Mouse (Mus musculus): ENCODE results near the gene Opn1sw.
"Not testable (repeated sequence)": the region's sequence is repeated elsewhere in the genome, so short reads cannot be mapped to it uniquely, and the experiment has no call there.

Opn1sw gene

DNA sequence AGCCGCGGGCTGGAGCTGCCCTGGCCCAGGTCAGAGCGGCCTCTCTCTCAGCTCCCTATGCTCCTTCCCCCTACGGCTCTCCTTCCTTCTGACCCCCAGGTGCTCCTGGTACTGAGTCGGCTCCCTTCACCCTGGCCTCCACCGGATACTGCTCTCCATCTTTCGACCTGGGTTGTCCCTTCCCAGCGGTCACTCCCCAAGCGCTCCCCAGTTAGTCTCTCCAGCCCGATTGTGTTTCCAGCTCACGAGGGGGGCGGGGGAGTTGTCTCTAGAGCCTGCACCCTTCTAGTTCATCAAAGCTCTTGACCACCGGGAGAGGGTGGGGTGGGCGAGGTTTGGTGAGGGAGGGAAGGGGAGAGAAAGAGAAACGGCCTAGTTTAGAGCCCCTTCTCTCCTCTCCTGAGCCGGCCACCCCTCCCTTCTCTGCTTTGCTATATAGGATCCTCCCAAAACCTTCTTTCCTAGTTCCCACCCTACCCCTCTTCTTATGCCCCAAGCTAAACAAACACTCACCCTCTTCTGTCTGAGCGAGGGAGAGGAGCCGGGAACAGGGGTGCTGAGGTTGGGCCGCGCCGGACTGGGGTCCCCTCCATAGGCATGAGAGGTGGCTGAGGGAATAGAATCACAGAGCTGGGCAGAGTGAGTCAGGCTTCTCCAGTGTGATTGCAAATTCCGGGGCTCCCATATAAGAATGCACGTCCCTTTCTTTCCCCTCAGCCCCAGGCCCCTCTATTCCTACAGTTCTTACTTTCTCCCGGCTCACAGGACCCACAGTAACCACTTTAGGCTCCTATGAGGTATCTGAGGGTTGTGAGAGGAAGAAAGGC, 8.7 kb upstream of the Opn1sw start:
- DNase-seq (ENCODE audit: extremely low spot score): no peak

DNA sequence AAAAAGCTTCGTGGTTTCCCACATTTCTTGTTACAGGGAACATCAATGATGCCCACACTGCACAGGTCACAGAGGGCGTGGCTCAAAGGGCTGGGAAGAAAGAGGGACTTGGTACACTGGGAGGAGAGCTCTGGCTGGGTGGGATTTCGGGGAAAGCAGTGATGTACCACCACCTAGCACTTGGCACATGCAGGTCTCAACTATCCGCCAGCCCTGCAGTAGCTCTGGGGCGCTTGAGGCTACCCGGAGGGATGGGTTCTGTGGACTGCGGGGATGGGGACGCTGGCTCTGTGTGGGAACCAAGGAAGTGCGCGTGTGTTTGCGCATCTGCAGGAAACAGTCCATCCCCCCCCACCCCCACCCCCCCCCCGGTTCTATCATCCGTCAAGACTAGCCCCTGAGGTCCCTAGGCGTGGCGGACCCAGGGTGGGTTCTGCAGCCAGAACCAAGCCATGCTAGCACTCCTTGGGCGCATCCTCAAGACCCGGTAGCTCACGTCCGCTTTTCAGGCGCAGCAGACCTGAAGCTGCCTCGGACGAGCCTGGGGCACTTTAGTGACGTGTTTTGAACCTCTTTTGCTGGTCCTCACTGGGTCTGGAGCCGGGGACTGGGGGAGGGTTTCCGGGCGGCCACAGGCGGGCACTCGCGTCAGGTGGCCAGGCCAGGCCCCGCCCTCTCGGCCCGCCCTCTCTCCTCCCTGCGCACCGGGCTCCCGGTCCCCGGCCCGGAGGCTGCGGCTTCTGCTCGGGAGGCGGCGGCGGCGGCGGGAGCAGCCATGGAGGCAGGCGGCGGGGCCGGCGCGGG, 7.8 kb upstream of the Opn1sw start, which contains the start of gene Ccdc136:
TSS of gene Ccdc136 (plus strand) at position 400 of the 804 bp plus-strand sequence.
- DNase-seq (ENCODE audit: extremely low spot score): peak; percentile 80

DNA sequence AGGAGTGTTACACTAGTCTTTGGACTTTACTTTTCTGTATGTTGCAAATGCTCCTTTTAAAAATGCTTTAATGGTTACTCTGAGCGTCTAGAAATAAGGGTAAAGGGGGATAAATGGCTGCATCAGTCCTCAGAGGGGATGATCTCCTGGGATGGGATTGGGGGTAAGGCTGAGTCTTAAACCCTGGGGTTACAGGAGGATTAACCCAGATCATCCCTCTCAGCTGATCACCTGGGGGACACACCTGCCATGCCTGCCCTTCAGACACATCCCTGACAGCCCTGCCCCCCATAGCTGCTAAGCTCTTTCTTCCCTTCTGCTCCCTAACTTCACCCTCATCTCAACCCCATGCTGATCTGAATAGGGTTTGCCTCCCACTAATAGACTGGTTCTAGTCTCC, 6.0 kb upstream of the Opn1sw start:
- DNase-seq (ENCODE audit: extremely low spot score): no peak

DNA sequence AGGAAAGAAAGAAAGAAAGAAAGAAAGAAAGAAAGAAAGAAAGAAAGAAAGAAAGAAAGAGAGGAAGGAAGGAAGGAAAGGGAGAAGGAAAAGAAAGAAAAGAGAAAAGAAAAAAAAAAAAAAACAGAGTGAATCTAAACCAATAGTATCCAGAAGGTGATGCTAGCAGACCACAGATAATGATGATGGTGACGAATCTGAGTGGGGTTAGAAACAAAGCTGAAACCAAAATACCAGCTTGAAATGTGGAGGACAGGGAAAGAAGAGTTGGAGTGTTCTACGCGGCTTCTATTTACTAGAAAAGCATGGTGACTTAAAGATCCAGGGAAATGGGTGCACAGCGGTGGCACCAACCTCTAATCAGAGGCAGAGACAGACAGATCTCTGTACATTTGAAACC, 3.5 kb upstream of the Opn1sw start:
- no peak for DNase-seq (ENCODE audit: extremely low spot score)

DNA sequence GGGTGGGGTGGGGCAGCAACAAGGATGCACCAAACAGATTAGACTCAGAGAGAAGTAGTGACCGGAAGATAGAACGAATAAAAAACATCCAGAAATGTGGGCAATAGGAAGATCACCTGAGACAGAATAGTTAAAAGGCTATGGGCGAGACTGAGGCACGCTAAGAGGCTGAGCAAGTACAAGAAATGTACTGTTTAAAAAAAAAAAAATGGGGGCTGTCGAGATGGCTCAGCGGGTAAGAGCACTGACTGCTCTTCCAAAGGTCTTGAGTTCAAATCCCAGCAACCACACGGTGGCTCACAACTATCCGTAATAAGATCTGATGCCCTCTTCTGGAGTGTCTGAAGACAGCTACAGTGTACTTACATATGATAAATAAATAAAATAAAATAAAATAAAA, 3.0 kb upstream of the Opn1sw start:
- not testable (repeated sequence) for DNase-seq (ENCODE audit: extremely low spot score)

DNA sequence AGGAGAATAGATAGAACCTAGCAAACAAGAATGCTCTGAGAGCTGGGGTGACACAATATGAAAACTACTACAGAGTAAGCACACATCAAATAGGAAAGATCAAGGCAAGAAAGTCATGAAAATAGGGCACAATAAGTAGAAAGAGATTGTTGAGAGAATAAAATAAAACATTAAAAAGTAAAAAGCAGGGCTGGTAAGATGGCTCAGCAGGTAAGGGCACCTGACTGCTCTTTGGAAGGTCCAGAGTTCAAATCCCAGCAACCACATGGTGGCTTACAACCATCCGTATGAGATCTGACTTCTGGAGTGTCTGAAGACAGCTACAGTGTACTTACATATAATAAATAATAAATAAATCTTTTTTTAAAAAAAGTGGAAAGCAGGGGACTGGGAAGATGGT, 2.2 kb upstream of the Opn1sw start:
- not testable (repeated sequence) for DNase-seq (ENCODE audit: extremely low spot score)

- DNase-seq (ENCODE audit: extremely low spot score): no peak
Observed at GRCm38 (mm10) chr6:29389425-29389824, 1.2 kb upstream of the Opn1sw start.

DNA sequence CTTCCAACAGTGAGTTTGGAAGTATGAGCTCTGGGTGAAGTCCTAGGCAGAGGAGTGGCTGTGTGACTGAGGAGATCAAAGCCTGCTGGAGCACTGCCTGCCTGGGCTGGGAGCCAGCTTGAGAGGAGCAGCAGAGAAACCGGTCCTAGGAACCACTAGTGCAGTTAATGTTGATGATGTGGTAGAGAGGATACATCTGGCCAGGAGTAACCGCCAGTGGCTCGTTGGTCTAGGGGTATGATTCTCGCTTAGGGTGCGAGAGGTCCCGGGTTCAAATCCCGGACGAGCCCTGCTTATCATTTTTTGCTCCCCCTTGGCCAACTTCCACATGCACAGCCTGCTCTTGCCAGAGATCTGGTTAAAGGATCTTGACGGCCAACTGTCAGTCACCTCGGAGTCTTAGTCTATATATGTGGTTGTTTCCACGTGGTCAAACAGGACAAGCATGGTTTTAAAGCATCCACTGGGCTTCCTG, 375 bp upstream of the Opn1sw start:
- peak; percentile 84 for DNase-seq (ENCODE audit: extremely low spot score)

DNA sequence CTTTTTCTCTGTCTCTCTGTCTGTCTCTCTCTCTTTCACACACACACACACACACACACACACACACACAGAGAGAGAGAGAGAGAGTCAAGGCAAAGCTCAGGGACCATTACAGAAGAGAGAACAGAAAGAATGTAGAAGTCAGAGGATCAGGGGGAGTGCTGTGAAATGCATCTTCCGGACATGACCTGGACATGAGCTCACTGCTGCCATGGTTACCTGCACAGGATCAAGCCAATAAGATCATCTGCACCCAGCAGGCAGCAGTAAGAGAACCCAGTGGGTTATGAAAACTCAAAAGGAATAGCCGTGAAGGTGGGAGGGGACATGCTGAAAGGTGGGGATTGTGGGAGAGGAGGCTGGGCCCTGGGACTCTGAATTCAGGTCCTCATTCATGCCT, 5.8 kb downstream of the Opn1sw start:
- DNase-seq (ENCODE audit: extremely low spot score): no peak

DNA sequence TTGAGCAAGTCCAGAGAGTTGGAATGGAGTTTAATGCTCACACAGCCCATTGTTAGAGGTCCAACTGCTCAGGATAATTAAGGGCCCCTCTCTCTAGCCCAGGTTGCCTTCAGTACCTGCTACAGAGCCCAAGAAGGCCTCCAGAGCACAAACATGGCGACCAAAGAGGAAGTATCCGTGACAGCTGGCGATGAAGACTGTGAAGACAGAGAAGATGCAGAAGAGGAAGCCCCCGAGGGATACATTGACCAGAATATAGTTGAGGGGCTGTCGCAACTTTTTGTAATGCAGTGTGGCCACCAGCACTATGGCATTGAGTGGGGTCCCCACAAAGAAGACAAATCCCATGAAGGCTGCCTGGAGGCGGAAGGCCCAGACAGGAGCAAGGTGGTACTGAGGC, 8.3 kb downstream of the Opn1sw start:
- DNase-seq (ENCODE audit: extremely low spot score): no peak

DNA sequence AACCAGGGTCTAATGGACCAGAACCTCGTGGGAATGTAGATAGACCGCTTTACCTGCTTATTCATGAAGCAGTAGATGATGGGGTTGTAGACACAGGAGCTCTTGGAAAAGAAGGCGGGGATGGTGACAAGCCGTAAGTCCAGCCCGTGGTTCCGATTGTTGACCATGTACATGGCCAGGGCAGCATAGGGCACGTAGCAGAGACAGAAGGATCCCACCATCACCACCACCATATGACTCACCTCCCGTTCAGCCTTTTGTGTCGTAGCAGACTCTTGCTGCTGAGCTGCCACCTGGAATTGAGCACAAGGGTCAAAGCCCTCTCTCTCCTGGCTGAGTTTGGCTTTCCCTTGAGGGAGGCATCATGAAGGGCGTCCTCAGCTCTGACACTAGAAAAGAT, 9.6 kb downstream of the Opn1sw start:
- no peak for DNase-seq (ENCODE audit: extremely low spot score)

DNA sequence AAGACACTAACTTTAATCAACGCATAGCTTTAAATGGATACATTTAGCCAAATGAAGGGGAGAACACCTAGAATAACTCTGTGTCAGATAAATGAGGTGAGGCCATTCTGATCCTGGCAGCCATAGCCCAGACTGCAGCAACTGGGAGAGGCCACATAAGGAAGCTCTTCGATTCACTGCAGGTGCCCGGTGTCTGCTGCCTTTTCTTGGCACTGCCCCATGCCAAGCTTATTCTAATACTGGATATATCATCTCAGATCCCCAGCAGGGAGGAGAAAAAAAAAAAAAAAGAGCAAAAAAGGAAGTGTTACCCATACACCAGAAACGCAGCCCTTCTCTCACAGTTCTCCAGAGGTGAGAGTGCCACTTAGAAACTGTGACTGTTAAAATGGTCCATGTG, 10.9 kb downstream of the Opn1sw start:
- no peak for DNase-seq (ENCODE audit: extremely low spot score)

DNA sequence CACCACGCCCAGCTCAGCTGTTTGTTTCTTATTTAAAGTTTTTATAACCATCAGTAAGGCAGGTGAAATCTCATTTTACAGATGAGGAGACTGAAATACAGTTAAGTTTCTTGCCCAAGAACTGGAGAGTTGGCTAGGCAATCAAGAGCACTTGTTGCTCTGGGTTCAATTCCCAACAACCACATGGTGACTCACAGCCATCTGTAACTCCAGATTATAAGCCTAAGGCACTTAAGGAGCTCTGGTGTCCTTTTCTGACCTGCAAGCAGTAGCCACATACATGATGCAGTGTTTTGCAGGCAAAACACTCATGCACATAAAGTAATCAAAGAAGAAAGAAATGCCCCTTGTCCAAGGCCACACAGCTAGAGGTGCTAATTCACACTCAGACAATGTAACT, 23.0 kb downstream of the Opn1sw start:
- DNase-seq (ENCODE audit: extremely low spot score): no peak

GRCm38 (mm10) chr6:29363129-29363515, 25.1 kb downstream of the Opn1sw start:
- no peak for DNase-seq (ENCODE audit: extremely low spot score)

DNA sequence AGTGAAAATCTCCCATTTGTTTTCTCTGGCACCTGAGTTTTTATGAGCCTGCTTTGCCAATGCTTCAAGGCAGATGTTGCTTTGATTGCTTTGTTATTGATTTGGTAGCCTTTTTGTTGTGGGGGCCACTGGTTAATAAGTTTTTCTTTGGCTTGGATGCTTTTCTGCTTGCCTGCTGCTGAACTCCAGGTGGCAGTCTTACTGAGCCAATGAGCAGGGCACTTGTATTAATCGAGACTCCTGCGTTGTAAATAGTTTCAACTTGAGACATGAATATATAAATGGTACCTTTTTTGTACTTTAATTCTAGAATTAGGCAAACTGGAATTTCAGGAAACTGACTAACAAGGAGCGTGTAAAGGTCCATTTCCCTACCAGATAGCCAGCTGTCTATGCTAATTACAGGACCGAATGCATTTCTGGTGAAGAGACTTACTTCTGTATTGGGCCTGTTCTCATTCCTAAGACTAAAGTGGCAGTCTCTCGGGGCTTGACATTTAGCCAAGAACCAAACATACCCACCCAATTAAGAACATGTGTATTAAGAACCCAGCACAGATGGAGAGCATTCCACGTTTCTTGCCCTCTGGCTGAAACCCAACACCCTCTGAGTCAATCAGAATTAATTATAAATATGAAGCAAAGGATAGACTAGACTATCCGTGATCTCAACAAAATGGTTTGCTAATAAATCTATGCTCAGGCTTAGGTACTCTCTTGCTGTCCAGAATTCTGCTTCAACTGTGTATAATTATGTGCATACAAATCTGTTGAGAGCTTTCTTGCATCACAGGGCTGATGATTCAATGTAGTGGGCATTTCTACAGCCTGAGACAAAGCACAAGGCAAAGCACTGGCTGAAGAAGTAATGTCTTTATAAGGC, 25.8 kb downstream of the Opn1sw start:
- DNase-seq (ENCODE audit: extremely low spot score): no peak

DNA sequence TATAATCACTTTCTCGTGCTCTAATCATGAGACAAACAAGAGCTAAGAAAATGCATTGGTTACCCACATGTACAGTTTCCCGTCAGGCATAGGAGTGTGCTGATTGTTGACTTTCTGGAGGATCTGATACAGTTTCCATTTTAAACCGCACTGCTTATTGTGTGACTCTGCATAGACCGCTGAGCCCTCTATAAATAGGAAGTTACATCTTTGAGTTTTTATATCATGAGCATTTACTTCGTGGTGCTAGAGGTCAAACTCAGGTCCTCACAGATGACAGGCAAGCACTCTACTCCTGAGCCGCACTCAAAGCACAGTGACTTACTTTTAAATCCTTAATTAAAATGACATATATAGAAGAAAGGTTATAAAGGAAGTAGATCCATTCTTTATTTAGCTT, 28.1 kb downstream of the Opn1sw start:
- no peak for DNase-seq (ENCODE audit: extremely low spot score)

- no peak for DNase-seq (ENCODE audit: extremely low spot score)
Observed at GRCm38 (mm10) chr6:29359386-29359785, 28.9 kb downstream of the Opn1sw start.

GRCm38 (mm10) chr6:29352816-29353215, 35.5 kb downstream of the Opn1sw start:
- DNase-seq (ENCODE audit: extremely low spot score): no peak

- no peak for DNase-seq (ENCODE audit: extremely low spot score)
Observed at GRCm38 (mm10) chr6:29351613-29352012, 36.7 kb downstream of the Opn1sw start.

DNA sequence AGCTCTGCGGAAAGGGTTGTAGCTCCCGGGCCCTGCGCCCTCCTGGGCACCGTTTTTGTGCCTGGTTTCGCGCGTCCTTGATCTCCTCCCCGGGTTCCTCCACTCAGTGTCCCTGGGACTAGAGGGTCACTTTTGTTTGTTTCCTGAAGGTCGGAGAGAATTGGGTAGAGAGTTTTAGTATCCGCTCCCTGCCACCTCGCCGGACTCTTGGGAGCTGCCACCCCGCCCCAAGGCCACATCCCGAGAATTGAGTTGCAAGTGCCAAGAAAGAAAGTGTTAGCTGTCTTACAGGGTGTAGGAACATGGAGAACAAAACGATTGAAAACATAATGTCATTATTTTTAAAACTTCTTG, 39.9 kb downstream of the Opn1sw start:
- no peak for DNase-seq (ENCODE audit: extremely low spot score)

DNA sequence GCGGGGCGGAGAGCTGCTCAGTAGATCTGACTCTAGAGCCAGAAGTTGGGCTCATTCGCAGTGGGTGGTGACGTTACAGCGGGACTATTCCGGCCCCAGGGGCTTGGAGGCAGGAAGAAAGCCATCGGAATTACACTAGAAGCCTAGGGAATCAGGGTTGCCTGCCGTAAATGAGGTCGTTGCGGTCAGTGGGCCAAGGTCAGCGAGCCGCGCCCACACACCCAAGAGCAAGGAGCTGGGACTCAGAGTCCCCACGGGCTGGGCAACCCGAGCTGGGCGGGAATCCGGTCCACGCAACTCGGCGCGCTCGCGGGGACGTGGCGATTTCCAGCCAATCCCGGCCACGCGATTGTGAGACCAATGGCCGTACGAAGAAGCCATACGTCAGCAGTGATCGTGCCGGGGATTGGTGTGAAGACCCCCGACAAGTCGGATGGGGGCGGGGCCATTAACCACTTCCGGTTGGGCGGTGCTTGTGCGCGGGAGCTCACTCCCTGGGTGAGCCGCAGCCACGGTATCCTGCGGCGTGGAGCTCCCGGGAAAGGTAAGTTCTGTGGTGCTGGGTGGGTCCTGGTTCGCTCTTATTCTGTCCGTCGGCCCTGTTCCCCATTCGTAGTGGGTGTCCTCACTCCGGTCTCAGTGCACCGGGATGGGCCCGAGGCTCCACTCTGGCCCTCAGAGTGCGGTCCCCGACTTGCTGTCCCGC, 40.5 kb downstream of the Opn1sw start, which contains the start of gene Calu:
TSS of gene Calu (plus strand) at position 405 of the 706 bp plus-strand sequence.
- DNase-seq (ENCODE audit: extremely low spot score): peak; percentile 99
